Mouse (Mus musculus) embryonic fibroblast, embryonic 13.5 days (primary cell): ENCODE measurements around the gene Gm20696.

Source experiments
- CTCF ChIP-seq: IDR thresholded peaks from 2 replicates; pipeline ENCODE4 v1.5.1; 2011; ENCODE audit warnings: mild to moderate bottlenecking, control low read depth, low read length, moderate library complexity, borderline replicate concordance; ENCODE audit not compliant: insufficient read depth
- POLR2A ChIP-seq: IDR thresholded peaks from 2 replicates; pipeline ENCODE4 v1.6.1; 2011; ENCODE audit warnings: low read depth, mild to moderate bottlenecking, control low read depth, low read length, moderate library complexity

DNA sequence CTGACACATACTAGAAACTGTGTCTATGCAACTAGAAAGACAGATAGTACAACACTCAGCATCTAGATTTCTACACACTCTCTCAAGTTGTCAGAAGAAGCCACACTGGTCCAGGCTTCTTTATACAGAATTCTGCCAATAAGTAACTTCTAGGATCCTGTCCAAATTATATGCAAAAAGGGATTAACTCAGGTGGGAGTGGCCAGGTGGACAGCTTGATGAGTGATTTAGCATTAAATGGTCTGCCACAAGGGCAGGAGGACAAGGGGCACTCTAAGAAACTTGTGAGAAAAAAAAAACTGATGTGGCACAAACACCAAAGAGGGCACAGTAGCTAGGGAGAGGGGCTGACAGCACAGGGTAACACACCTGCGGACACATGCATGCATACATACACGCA is 340.7 kb downstream of the Gm20696 start:
- TF ChIP-seq POLR2A (no peak), CTCF (no peak)
